Mouse (Mus musculus): ENCODE data around the gene Brpf3.

- TF ChIP-seq CTCF (IDR thresholded peaks at IDR 0.05; ENCODE audit: borderline replicate concordance, insufficient read depth, low read depth, low read length): no peak
- TF ChIP-seq POLR2A (IDR thresholded peaks at IDR 0.05; ENCODE audit: borderline replicate concordance, insufficient read depth, low read length): no peak
Observed at GRCm38 (mm10) chr17:28824896-28825295, 24.0 kb downstream of the Brpf3 start.
